Mouse (Mus musculus) C3H10T1/2 (cell line): ENCODE measurements around the gene Tmem38a. TPM values are rescaled to one million over a fixed set of nuclear protein-coding genes. Genes with fewer than 3 reads are reported as not detected.

ENCODE experiments used
- polyA plus RNA-seq, 2 experiments: library from polyadenylated mRNA; unstranded; fragments of >200 nt; fragmentation: generic; extraction: Trizol; gene quantifications; one replicate each; pipeline ENCODE4 v1.2.1; 2012; ENCODE audit warnings: missing spikeins in 2 of 2

Tmem38a gene
- polyA plus RNA-seq = 10 to 100 TPM in 1 of 2 experiments, 1 to 10 TPM in 1; 7.9 to 15.7 TPM

GRCm38 (mm10) chr8:72571611-72572473 is at the start of gene Tmem38a:
Tmem38a (plus strand) TSS chr8:72572055.

GRCm38 (mm10) chr8:72547802-72548643 is 23.8 kb upstream of the Tmem38a start, which contains the start of gene Med26:
Med26 (minus strand) TSS chr8:72548270.

GRCm38 (mm10) chr8:72570633-72571610 is 933 bp upstream of the Tmem38a start, which contains the start of gene Smim7:
Smim7 (minus strand) TSS chr8:72571088.

Other genes with a start within 250 kb of the Tmem38a start
- 10 to 100 TPM in 1 of 2 experiments, 1 to 10 TPM in 1; 9.0 to 33.7 TPM for gene Eps15l1, start 150.6 kb upstream of the Tmem38a start, polyA plus RNA-seq
- gene Calr3, start 128.2 kb upstream of the Tmem38a start, polyA plus RNA-seq = under 1 TPM; 0.76 to 0.90 TPM
- gene 1700030K09Rik, start 128.2 kb upstream of the Tmem38a start, polyA plus RNA-seq = 10 to 100 TPM in 1 of 2 experiments, 1 to 10 TPM in 1; 4.3 to 10.3 TPM
- gene Cherp, start 96.8 kb upstream of the Tmem38a start, polyA plus RNA-seq = 10 to 100 TPM; 24.1 to 46.8 TPM
- gene Slc35e1, start 79.4 kb upstream of the Tmem38a start, polyA plus RNA-seq = 10 to 100 TPM; 10.6 to 19.4 TPM
- gene Med26, start 23.8 kb upstream of the Tmem38a start, polyA plus RNA-seq = 1 to 10 TPM; 3.9 to 8.5 TPM
- 10 to 100 TPM; 31.0 to 69.0 TPM for gene Smim7, start 967 bp upstream of the Tmem38a start, polyA plus RNA-seq
- under 1 TPM; 0.04 to 0.13 TPM for gene Nwd1, start 74.7 kb downstream of the Tmem38a start, polyA plus RNA-seq
- gene Sin3b, start 151.2 kb downstream of the Tmem38a start, polyA plus RNA-seq = 100 to 1,000 TPM; 136 to 138 TPM
- gene F2rl3, start 189.8 kb downstream of the Tmem38a start, polyA plus RNA-seq = under 1 TPM; 0.05 to 0.65 TPM